Mouse (Mus musculus): ENCODE data around the gene Kif11. TPM values are rescaled to one million over a fixed set of nuclear protein-coding genes. Genes with fewer than 3 reads are reported as not detected.

Gene Kif11
- polyA plus RNA-seq, 1 experiment from 2014 or later, result 98.3 TPM

- no peaks in the 10 kb centered on the region; the same call in 1 of the 2 replicates for H3K9me3 ChIP-seq
- H3K27me3 ChIP-seq (ENCODE audit: poor library complexity, severe bottlenecking), result peaks cover 100% of the 10 kb centered on the region
- no peaks in the 10 kb centered on the region for H3K36me3 ChIP-seq (replicated peaks)
- H3K4me1 ChIP-seq, result peaks cover 19% of the 10 kb centered on the region
- DNase-seq (ENCODE audit: extremely low spot score, low spot score), result peak; percentile 34
- WGBS, result 1% methylated on average over 28 of the region's 28 CpGs
- no peak overlapping the region for H3K27ac ChIP-seq
- H3K4me3 ChIP-seq, result no peak overlapping the region; the same call in 1 of the 2 replicates
Observed at GRCm38 (mm10) chr19:37436514-37437288, 60.5 kb downstream of the Kif11 start.

GRCm38 (mm10) chr19:37437289-37437606 lies 61.0 kb downstream of the Kif11 start:
- H3K4me1 ChIP-seq, result peaks cover 19% of the 10 kb centered on the region
- no peak for DNase-seq (ENCODE audit: extremely low spot score, low spot score)
- 3% methylated on average over 14 of the region's 14 CpGs for WGBS
- peaks cover 95% of the 10 kb centered on the region for H3K27me3 ChIP-seq (ENCODE audit: poor library complexity, severe bottlenecking)
- H3K4me3 ChIP-seq, result no peak overlapping the region; the same call in 1 of the 2 replicates
- H3K9me3 ChIP-seq, result no peaks in the 10 kb centered on the region
- H3K36me3 ChIP-seq (replicated peaks), result no peaks in the 10 kb centered on the region
- no peak overlapping the region for H3K27ac ChIP-seq

- Histone ChIP-seq H3K9me3 (no peaks in the 10 kb centered on the region), H3K27ac (no peak overlapping the region), H3K36me3 (replicated peaks) (no peaks in the 10 kb centered on the region), H3K27me3 (ENCODE audit: poor library complexity, severe bottlenecking) (peaks cover 66% of the 10 kb centered on the region), H3K4me3 (no peak overlapping the region), H3K4me1 (peaks cover 4% of the 10 kb centered on the region)
- WGBS, result 76% methylated on average over 4 of the region's 4 CpGs
- DNase-seq (ENCODE audit: extremely low spot score, low spot score), result no peak
Observed at GRCm38 (mm10) chr19:37440181-37440580, 64.0 kb downstream of the Kif11 start.

GRCm38 (mm10) chr19:37440708-37441475 lies 64.7 kb downstream of the Kif11 start:
- Histone ChIP-seq H3K4me1 (no peaks in the 10 kb centered on the region; the same call in 1 of the 2 replicates), H3K4me3 (no peak overlapping the region), H3K9me3 (no peaks in the 10 kb centered on the region), H3K27ac (no peak overlapping the region), H3K36me3 (replicated peaks) (no peaks in the 10 kb centered on the region), H3K27me3 (ENCODE audit: poor library complexity, severe bottlenecking) (peaks cover 58% of the 10 kb centered on the region)
- DNase-seq (ENCODE audit: extremely low spot score, low spot score), result no peak
- 74% methylated on average over 16 of the region's 16 CpGs for WGBS

GRCm38 (mm10) chr19:37442524-37443286 lies 66.5 kb downstream of the Kif11 start:
- 85% methylated on average over 10 of the region's 10 CpGs for WGBS
- H3K27ac ChIP-seq, result no peak overlapping the region
- H3K27me3 ChIP-seq (ENCODE audit: poor library complexity, severe bottlenecking), result peaks cover 40% of the 10 kb centered on the region
- no peaks in the 10 kb centered on the region for H3K36me3 ChIP-seq (replicated peaks)
- no peaks in the 10 kb centered on the region for H3K9me3 ChIP-seq
- H3K4me3 ChIP-seq, result no peak overlapping the region
- H3K4me1 ChIP-seq, result no peaks in the 10 kb centered on the region
- no peak for DNase-seq (ENCODE audit: extremely low spot score, low spot score)

- no peak for DNase-seq (ENCODE audit: extremely low spot score, low spot score)
- Histone ChIP-seq H3K36me3 (replicated peaks) (no peaks in the 10 kb centered on the region), H3K27me3 (ENCODE audit: poor library complexity, severe bottlenecking) (peaks cover 31% of the 10 kb centered on the region), H3K4me1 (no peaks in the 10 kb centered on the region), H3K9me3 (no peaks in the 10 kb centered on the region), H3K4me3 (no peak overlapping the region), H3K27ac (no peak overlapping the region)
- WGBS, result 84% methylated on average over 4 of the region's 4 CpGs
Observed at GRCm38 (mm10) chr19:37443631-37444140, 67.5 kb downstream of the Kif11 start.

GRCm38 (mm10) chr19:37448212-37448611 lies 72.0 kb downstream of the Kif11 start:
- Histone ChIP-seq H3K27me3 (ENCODE audit: poor library complexity, severe bottlenecking) (no peaks in the 10 kb centered on the region), H3K4me1 (no peaks in the 10 kb centered on the region), H3K27ac (no peak overlapping the region), H3K36me3 (replicated peaks) (no peaks in the 10 kb centered on the region), H3K9me3 (no peaks in the 10 kb centered on the region), H3K4me3 (no peak overlapping the region)
- WGBS, result 73% methylated on average over 5 of the region's 5 CpGs
- no peak for DNase-seq (ENCODE audit: extremely low spot score, low spot score)

- H3K4me1 ChIP-seq, result no peaks in the 10 kb centered on the region
- no peaks in the 10 kb centered on the region for H3K36me3 ChIP-seq (replicated peaks)
- H3K27me3 ChIP-seq (ENCODE audit: poor library complexity, severe bottlenecking), result no peaks in the 10 kb centered on the region
- H3K9me3 ChIP-seq, result no peaks in the 10 kb centered on the region
- 86% methylated on average over 3 of the region's 3 CpGs for WGBS
- H3K27ac ChIP-seq, result no peak overlapping the region
- DNase-seq (ENCODE audit: extremely low spot score, low spot score), result no peak
- no peak overlapping the region for H3K4me3 ChIP-seq
Observed at GRCm38 (mm10) chr19:37449246-37449645, 73.0 kb downstream of the Kif11 start.

- Histone ChIP-seq H3K4me3 (no peak overlapping the region), H3K27me3 (ENCODE audit: poor library complexity, severe bottlenecking) (no peaks in the 10 kb centered on the region), H3K27ac (no peak overlapping the region), H3K36me3 (replicated peaks) (no peaks in the 10 kb centered on the region), H3K9me3 (peaks cover 5% of the 10 kb centered on the region), H3K4me1 (no peaks in the 10 kb centered on the region)
- no peak for DNase-seq (ENCODE audit: extremely low spot score, low spot score)
- WGBS, result 94% methylated on average over 2 of the region's 2 CpGs
Observed at GRCm38 (mm10) chr19:37455528-37455927, 79.3 kb downstream of the Kif11 start.

- no peak overlapping the region for H3K4me3 ChIP-seq
- H3K27me3 ChIP-seq (ENCODE audit: poor library complexity, severe bottlenecking), result no peaks in the 10 kb centered on the region
- DNase-seq (ENCODE audit: extremely low spot score, low spot score), result no peak
- H3K4me1 ChIP-seq, result no peaks in the 10 kb centered on the region
- 94% methylated on average over 1 of the region's 1 CpGs for WGBS
- no peak overlapping the region for H3K27ac ChIP-seq
- no peaks in the 10 kb centered on the region for H3K36me3 ChIP-seq (replicated peaks)
- peaks cover 9% of the 10 kb centered on the region for H3K9me3 ChIP-seq
Observed at GRCm38 (mm10) chr19:37455961-37456360, 79.8 kb downstream of the Kif11 start.

- H3K27ac ChIP-seq, result no peak overlapping the region
- H3K27me3 ChIP-seq (ENCODE audit: poor library complexity, severe bottlenecking), result no peaks in the 10 kb centered on the region
- no peak for DNase-seq (ENCODE audit: extremely low spot score, low spot score)
- no peaks in the 10 kb centered on the region for H3K4me1 ChIP-seq
- peaks cover 10% of the 10 kb centered on the region for H3K9me3 ChIP-seq
- no peak overlapping the region for H3K4me3 ChIP-seq
- no peaks in the 10 kb centered on the region for H3K36me3 ChIP-seq (replicated peaks)
- 91% methylated on average over 6 of the region's 6 CpGs for WGBS
Observed at GRCm38 (mm10) chr19:37458013-37458412, 81.8 kb downstream of the Kif11 start.

GRCm38 (mm10) chr19:37466403-37466802 lies 90.2 kb downstream of the Kif11 start:
- no peaks in the 10 kb centered on the region for H3K36me3 ChIP-seq (replicated peaks)
- H3K4me1 ChIP-seq, result no peaks in the 10 kb centered on the region
- H3K27ac ChIP-seq, result no peak overlapping the region
- no peak for DNase-seq (ENCODE audit: extremely low spot score, low spot score)
- 79% methylated on average over 3 of the region's 3 CpGs for WGBS
- H3K9me3 ChIP-seq, result no peaks in the 10 kb centered on the region
- H3K4me3 ChIP-seq, result no peak overlapping the region
- no peaks in the 10 kb centered on the region for H3K27me3 ChIP-seq (ENCODE audit: poor library complexity, severe bottlenecking)
